Mouse (Mus musculus): ENCODE measurements around the gene Olfr552.
"Not testable (repeated sequence)": the region's sequence is repeated elsewhere in the genome, so short reads cannot be mapped to it uniquely, and the experiment has no call there.

Gene Olfr552

DNA sequence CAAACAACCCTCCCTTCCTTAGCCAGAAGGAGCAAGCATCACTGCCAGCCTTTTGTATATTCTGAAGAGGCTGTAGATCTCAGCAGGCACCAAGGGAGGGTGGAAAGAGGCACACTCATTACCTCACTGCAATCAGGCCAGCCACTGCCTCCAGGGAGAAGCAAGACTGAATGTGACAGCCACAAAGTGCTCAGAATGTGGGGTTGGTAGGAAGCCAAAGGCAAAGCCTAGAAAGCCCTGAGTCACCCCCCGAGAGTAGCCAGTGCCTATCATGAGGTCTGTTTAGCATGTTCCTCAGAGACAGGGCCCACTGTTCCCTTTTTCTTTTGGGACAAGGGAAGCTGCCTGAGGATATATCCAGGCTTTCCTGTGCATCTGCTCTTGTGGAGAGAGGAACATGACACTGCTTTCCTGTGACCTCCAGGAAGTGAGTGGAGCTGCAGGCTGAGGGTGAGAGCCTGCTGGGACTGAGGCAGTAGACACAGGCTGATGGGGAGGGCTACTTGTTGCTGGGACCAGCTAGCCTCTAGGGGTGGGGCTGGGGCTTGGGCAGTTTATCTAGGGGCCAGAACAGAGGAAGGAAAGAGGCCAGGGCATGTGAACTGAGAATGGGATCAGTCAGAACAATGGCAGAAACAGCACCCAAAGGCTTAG is at the start of gene Olfr552:
Gene Olfr552 (plus strand): TSS at position 393 of the 654 bp plus-strand sequence.
- ATAC-seq (ENCODE audit: insufficient number of reproducible peaks, low FRiP score, low TSS enrichment), result 0 out of 2 replicates have a peak, but pooled peaks have one; percentile 61

- ATAC-seq (ENCODE audit: insufficient number of reproducible peaks, low FRiP score, low TSS enrichment), result no peak
These were observed 48.0 kb upstream of the Olfr552 start, which contains the start of gene Olfr549 for GRCm38 (mm10) chr7:102549570-102549969. Gene Olfr549 (plus strand): TSS chr7:102549870.

- no peak for ATAC-seq (ENCODE audit: insufficient number of reproducible peaks, low FRiP score, low TSS enrichment)
These were observed 44.3 kb upstream of the Olfr552 start for GRCm38 (mm10) chr7:102553279-102553678.

DNA sequence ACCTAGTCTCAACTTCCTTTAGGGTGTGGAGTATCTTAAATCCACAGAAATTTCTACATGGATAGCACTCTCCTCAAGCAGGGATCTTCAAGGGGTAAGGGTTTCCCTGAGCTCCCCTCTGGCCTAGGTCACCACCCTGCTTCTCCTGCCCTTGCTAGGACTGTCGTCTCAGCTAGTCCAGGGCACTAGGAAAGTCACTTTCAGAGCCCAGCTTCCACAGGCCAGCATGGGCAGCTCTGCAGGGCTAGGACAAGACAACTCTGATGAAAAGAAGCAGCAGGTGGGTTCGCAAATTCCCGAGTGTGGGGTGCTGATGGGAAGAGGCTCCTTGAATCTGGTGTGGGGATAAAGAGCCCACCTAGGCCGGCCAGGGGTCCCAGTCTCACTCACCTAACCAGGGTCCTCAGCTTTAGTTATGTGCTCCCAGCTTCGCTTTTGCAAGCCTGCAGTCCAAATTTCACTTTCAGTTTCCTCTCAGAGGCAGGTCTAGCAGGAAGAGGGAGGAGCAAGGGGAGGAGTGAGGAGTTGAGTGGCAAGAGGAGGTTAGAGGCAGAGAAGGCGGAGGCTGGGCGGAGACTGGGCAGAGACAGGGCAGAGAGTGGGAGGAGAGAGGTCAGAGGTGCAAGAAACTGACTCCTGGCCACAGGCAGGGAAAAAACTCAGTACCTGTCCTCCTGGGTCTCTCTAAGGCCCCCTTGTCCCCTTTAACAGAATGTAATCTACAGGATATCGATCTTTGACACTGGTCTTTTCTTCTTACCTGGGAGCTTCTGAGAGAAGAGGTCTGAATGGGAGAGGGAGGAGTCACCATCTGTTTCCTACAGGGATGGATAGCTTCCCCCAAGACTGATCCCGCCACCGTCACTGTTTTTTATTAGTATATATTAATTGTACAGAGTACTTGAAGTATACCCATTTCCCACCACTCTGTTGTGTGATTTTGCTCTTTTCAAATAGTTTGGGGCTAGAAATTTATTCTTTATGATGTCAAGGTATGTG is 32.3 kb upstream of the Olfr552 start, which contains the start of gene Trim21:
Gene Trim21 (minus strand): TSS at position 488 of the 999 bp plus-strand sequence.
- ATAC-seq (ENCODE audit: insufficient number of reproducible peaks, low FRiP score, low TSS enrichment), result peak; percentile 61; the same call in 1 of the 2 replicates

DNA sequence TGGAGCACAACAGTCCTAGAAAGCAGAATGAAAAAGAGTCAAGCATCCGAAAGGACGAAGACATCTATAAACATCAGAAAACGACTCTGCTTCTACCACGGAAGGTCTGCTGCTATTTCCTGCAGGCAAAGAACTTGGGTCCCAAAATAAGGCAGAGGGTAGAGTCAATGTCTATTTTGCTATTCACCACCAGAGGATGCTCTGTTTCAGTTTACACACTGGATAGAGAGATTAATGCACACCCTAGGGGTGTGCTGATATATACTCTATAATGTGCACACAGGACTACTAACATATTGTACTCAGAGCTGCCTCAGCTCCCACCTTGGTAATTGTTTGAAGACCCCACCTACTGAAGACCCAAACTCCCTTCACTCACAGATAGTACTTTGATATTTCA is 31.4 kb upstream of the Olfr552 start:
- no peak for ATAC-seq (ENCODE audit: insufficient number of reproducible peaks, low FRiP score, low TSS enrichment)

- ATAC-seq (ENCODE audit: insufficient number of reproducible peaks, low FRiP score, low TSS enrichment), result no peak
These were observed 26.4 kb upstream of the Olfr552 start, which contains the start of gene Olfr550 for GRCm38 (mm10) chr7:102571142-102571541. Gene Olfr550 (plus strand): TSS chr7:102571442.

- ATAC-seq (ENCODE audit: insufficient number of reproducible peaks, low FRiP score, low TSS enrichment), result no peak
These were observed 24.3 kb upstream of the Olfr552 start for GRCm38 (mm10) chr7:102573174-102573830.

- no peak for ATAC-seq (ENCODE audit: insufficient number of reproducible peaks, low FRiP score, low TSS enrichment)
These were observed 21.6 kb upstream of the Olfr552 start for GRCm38 (mm10) chr7:102575998-102576397.

GRCm38 (mm10) chr7:102591786-102592185 is 5.8 kb upstream of the Olfr552 start, which contains the start of gene Olfr551:
Gene Olfr551 (minus strand): TSS chr7:102591886.
- ATAC-seq (ENCODE audit: insufficient number of reproducible peaks, low FRiP score, low TSS enrichment), result no peak

DNA sequence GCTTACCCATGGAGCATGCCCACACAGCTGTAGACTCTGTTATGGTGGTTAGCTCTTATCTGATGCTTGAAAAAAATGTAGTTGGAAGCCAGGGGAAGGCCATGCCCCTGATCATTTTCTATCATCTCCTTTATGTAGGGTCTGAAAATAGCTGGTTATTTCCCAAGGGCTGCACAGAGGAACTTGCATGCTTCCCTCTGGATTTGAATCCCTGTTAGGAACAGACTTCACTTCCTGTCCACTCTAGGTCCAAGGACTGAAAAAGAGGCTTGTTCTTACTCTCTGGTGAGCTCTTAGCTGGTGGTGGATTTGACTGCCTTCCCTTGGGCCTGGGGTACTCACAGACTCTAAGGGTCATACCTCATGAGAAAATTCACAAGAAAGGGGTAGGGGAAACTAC is 20.5 kb downstream of the Olfr552 start, which contains the start of gene Olfr553:
Gene Olfr553 (minus strand): TSS at position 101 of the 400 bp plus-strand sequence.
- ATAC-seq (ENCODE audit: insufficient number of reproducible peaks, low FRiP score, low TSS enrichment), result no peak

GRCm38 (mm10) chr7:102619608-102620007 is 22.0 kb downstream of the Olfr552 start:
- ATAC-seq (ENCODE audit: insufficient number of reproducible peaks, low FRiP score, low TSS enrichment), result no peak

GRCm38 (mm10) chr7:102620368-102620767 is 22.8 kb downstream of the Olfr552 start:
- not testable (repeated sequence) for ATAC-seq (ENCODE audit: insufficient number of reproducible peaks, low FRiP score, low TSS enrichment)

DNA sequence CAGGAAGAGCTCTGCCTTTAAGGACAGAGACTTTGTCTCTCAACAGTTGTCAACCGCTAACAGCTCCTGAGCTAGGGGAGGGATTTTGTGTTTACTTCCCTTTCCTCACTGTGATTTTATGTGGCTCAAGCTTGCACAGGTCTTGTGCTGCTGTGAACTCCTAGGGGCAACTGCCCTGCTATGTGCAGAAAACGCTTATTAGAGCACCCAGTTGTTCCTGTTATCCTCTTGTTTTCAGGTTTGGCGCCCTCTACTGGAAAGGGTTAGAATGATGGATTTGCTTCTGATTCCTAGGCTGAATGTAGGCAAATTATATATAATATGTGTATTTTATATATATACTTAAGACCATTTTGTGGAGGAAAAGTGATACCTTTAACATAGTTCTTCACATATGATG is 39.1 kb downstream of the Olfr552 start:
- no peak for ATAC-seq (ENCODE audit: insufficient number of reproducible peaks, low FRiP score, low TSS enrichment)

DNA sequence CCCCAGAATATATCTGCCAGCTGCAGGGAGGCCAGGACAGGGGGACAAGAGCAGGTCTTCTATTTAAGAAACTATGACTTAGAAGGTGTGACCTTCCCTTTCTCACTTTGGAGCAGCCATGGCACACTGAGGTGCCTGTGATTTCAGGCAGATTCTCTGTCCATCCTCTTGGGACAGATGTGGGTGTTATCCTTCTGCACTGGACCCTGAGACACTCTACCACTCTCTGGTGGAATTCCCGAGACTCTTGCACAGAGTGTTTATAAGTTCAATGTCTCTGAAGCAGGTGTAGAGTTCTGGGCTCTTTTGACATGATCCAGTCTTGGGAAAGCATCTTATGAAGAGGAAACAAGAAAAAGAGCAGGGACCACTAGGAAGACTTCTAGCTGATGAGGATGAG is 40.6 kb downstream of the Olfr552 start, which contains the start of gene Olfr554:
Gene Olfr554 (plus strand): TSS at position 301 of the 400 bp plus-strand sequence.
- ATAC-seq (ENCODE audit: insufficient number of reproducible peaks, low FRiP score, low TSS enrichment), result no peak

GRCm38 (mm10) chr7:102644945-102645344 is 47.4 kb downstream of the Olfr552 start:
- not testable (repeated sequence) for ATAC-seq (ENCODE audit: insufficient number of reproducible peaks, low FRiP score, low TSS enrichment)

Data from cerebellum, adult (tissue).